ENCODE assay signal across 8 mouse cellular contexts in genomic region chr2:23092216-23092615, GRCm38 (mm10). TPM values are rescaled to one million over a fixed set of nuclear protein-coding genes. Genes with fewer than 3 reads are reported as not detected.
DNase-seq lines count a peak whose midpoint lies in the region; ATAC-seq lines count a peak whose summit lies in the region.

No protein-coding gene starts in this region.

- peak; percentile 13 for DNase-seq in cerebellum, adult 8-10 months
- DNase-seq in cerebellum, adult 11-12 months = no peak
- peak; percentile 28 for DNase-seq in liver
- peak; percentile 53 for DNase-seq in c-Kit-positive CD71-positive TER-119-negative erythroid progenitor cells, embryonic 14.5 days (ENCODE audit: low read depth)
- DNase-seq in limb, embryonic 10.5 days (ENCODE audit: low spot score) = peak; percentile 38
- DNase-seq in retina, embryonic 14.5 days (ENCODE audit: low spot score) = peak; percentile 66
- no peak for DNase-seq in ovary, adult 18-20 months (ENCODE audit: low spot score)

- no peak for ATAC-seq in liver, embryonic 12.5 days

- H3K4me3 ChIP-seq in liver, embryonic 12.5 days = no peak overlapping the region
- no peak overlapping the region for H3K4me3 ChIP-seq in limb, embryonic 10.5 days

- H3K27ac ChIP-seq in liver, embryonic 12.5 days = no peak overlapping the region
- no peak overlapping the region for H3K27ac ChIP-seq in limb, embryonic 10.5 days

- 41% methylated on average over 5 of the region's 5 CpGs for WGBS in liver, embryonic 12.5 days (ENCODE audit: insufficient replicate concordance)
- 54% methylated on average over 5 of the region's 5 CpGs for WGBS in limb, embryonic 10.5 days

- no peak overlapping the region for H3K4me2 ChIP-seq in liver, embryonic 12.5 days

- H3K27me3 ChIP-seq in liver, embryonic 12.5 days (replicated peaks) = no peaks in the 10 kb centered on the region
- H3K27me3 ChIP-seq in limb, embryonic 10.5 days (ENCODE audit: low read depth, poor library complexity, severe bottlenecking) = no peaks in the 10 kb centered on the region

- H3K9me3 ChIP-seq in liver, embryonic 12.5 days (replicated peaks) = no peaks in the 10 kb centered on the region
- H3K9me3 ChIP-seq in limb, embryonic 10.5 days (replicated peaks) = no peaks in the 10 kb centered on the region

- H3K36me3 ChIP-seq in liver, embryonic 12.5 days = peaks cover 64% of the 10 kb centered on the region
- H3K36me3 ChIP-seq in limb, embryonic 10.5 days = peaks cover 61% of the 10 kb centered on the region

- H3K9ac ChIP-seq in liver, embryonic 12.5 days = no peak overlapping the region

- H3K4me1 ChIP-seq in liver, embryonic 12.5 days = no peaks in the 10 kb centered on the region
- no peaks in the 10 kb centered on the region for H3K4me1 ChIP-seq in limb, embryonic 10.5 days

RNA-seq across cellular contexts. Expression of gene Acbd5, which starts 24.2 kb away (rescaled TPM):
- polyA plus RNA-seq in liver, embryonic 12.5 days (2016; fragmentation: Nextera tagmentation; extraction: Ambion mirVana) = 18.3 and 18.6 TPM in 2 replicates
- 21.7 and 27.7 TPM in 2 replicates for polyA plus RNA-seq in limb, embryonic 10.5 days (2016; fragmentation: Nextera tagmentation; extraction: Ambion mirVana)

RNA-seq across cellular contexts. Expression of gene Abi1, which starts 52.2 kb away (rescaled TPM):
- polyA plus RNA-seq in liver, embryonic 12.5 days (2016; fragmentation: Nextera tagmentation; extraction: Ambion mirVana) = 21.0 and 21.3 TPM in 2 replicates
- 32.1 and 40.2 TPM in 2 replicates for polyA plus RNA-seq in limb, embryonic 10.5 days (2016; fragmentation: Nextera tagmentation; extraction: Ambion mirVana)

Comparison
In these comparisons a context has a peak if more than half of its experiments do, and no peak if none do; other contexts are left out.
1. DNase-seq: peak in cerebellum, adult 8-10 months (single experiment), liver (single experiment), c-Kit-positive CD71-positive TER-119-negative erythroid progenitor cells, embryonic 14.5 days (single experiment), limb, embryonic 10.5 days (single experiment) and retina, embryonic 14.5 days (single experiment); none in cerebellum, adult 11-12 months (single experiment) and ovary, adult 18-20 months (single experiment).